Mouse (Mus musculus) myocyte (in vitro differentiated cells): ENCODE measurements around the gene Ifnl3. TPM values are rescaled to one million over a fixed set of nuclear protein-coding genes. Genes with fewer than 3 reads are reported as not detected.

Source experiments
- H3K27me3 ChIP-seq: one replicate; pipeline ENCODE4 v1.6.1; 2011; ENCODE audit not compliant: control insufficient read depth, insufficient read depth, insufficient read length
- H3K36me3 ChIP-seq: one replicate; pipeline ENCODE4 v1.6.1; 2011; ENCODE audit not compliant: control insufficient read depth, insufficient read depth
- H3K4me2 ChIP-seq: one replicate; pipeline ENCODE4 v1.6.1; 2011; ENCODE audit warnings: low read depth, control low read depth
- H3K4me3 ChIP-seq: one replicate; pipeline ENCODE4 v1.5.1; 2011; ENCODE audit warnings: mild to moderate bottlenecking, control low read depth, moderate library complexity
- H3K79me2 ChIP-seq: one replicate; pipeline ENCODE4 v1.6.1; 2011; ENCODE audit not compliant: control insufficient read depth, insufficient read depth
- H3ac ChIP-seq: one replicate; pipeline ENCODE4 v1.6.1; 2011; ENCODE audit not compliant: control insufficient read depth, insufficient read length
- CEBPB ChIP-seq: IDR thresholded peaks from 2 replicates; pipeline ENCODE4 v1.6.1; 2011; ENCODE audit warnings: mild to moderate bottlenecking, moderate library complexity; ENCODE audit not compliant: poor library complexity, insufficient read depth, severe bottlenecking
- E2F4 ChIP-seq: IDR thresholded peaks from one replicate; pipeline ENCODE4 v1.6.1; 2011; ENCODE audit warnings: mild to moderate bottlenecking, control low read depth, moderate library complexity; ENCODE audit not compliant: insufficient read depth
- MAX ChIP-seq: IDR thresholded peaks from one replicate; pipeline ENCODE4 v1.6.1; 2011; ENCODE audit warnings: low read depth, mild to moderate bottlenecking, control low read depth
- MYOD1 ChIP-seq, 3 experiments: IDR thresholded peaks; one replicate each; pipeline ENCODE4 v1.6.1; 2011; ENCODE audit warnings: control low read depth in 2 of 3, low read depth in 2 of 3, mild to moderate bottlenecking in 2 of 3, moderate library complexity in 1 of 3; ENCODE audit not compliant: insufficient read length in 2 of 3, control insufficient read depth in 1 of 3
- MYOG ChIP-seq, 3 experiments: IDR thresholded peaks; one replicate each; pipeline ENCODE4 v1.6.1; 2011; ENCODE audit warnings: control low read depth in 2 of 3, low read depth in 2 of 3, mild to moderate bottlenecking in 2 of 3; ENCODE audit not compliant: insufficient read length in 2 of 3, control insufficient read depth in 1 of 3, insufficient read depth in 1 of 3
- POLR2A ChIP-seq: IDR thresholded peaks from one replicate; pipeline ENCODE4 v1.6.1; 2011; ENCODE audit warnings: low read depth, mild to moderate bottlenecking, control low read depth, moderate library complexity; ENCODE audit not compliant: insufficient read length
- POLR2AphosphoS2 ChIP-seq: IDR thresholded peaks from one replicate; pipeline ENCODE4 v1.6.1; 2011; ENCODE audit warnings: low read depth, control low read depth; ENCODE audit not compliant: insufficient read length
- REST ChIP-seq: IDR thresholded peaks from one replicate; pipeline ENCODE4 v1.6.1; 2011; ENCODE audit warnings: mild to moderate bottlenecking, control low read depth, moderate library complexity; ENCODE audit not compliant: insufficient read depth, insufficient read length
- SRF ChIP-seq: IDR thresholded peaks from one replicate; pipeline ENCODE4 v1.6.1; 2011; ENCODE audit warnings: low read depth; ENCODE audit not compliant: control insufficient read depth, insufficient read length
- TCF12 ChIP-seq: IDR thresholded peaks from one replicate; pipeline ENCODE4 v1.6.1; 2011; ENCODE audit warnings: mild to moderate bottlenecking, control low read depth; ENCODE audit not compliant: poor library complexity, insufficient read depth, severe bottlenecking
- TCF3 ChIP-seq: IDR thresholded peaks from one replicate; pipeline ENCODE4 v1.6.1; 2011; ENCODE audit warnings: low read depth, control low read depth; ENCODE audit not compliant: insufficient read length
- USF1 ChIP-seq: IDR thresholded peaks from one replicate; pipeline ENCODE4 v1.6.1; 2011; ENCODE audit warnings: low read depth, mild to moderate bottlenecking, control low read depth, moderate library complexity
- polyA plus RNA-seq: library from polyadenylated mRNA; unstranded; fragments of >200 nt; fragmentation: generic; extraction: Trizol; gene quantifications from one replicate; pipeline ENCODE4 v1.2.1, GENCODE M21; 2012; ENCODE audit warnings: missing spikeins

The Ifnl3 gene
- polyA plus RNA-seq, 1 experiment = not detected

- no peak for TF ChIP-seq MYOG (IDR thresholded peaks at IDR 0.05; ENCODE audit: control insufficient read depth in 1 of 3, insufficient read depth in 1 of 3, insufficient read length in 2 of 3, low read depth in 2 of 3)
- no peak for TF ChIP-seq POLR2A
- no peak for TF ChIP-seq CEBPB
- no peak for TF ChIP-seq USF1
- no peak for TF ChIP-seq MAX
- no peak for TF ChIP-seq E2F4
- no peak for TF ChIP-seq REST
- no peak for TF ChIP-seq TCF12
- no peak for TF ChIP-seq SRF
- no peak for TF ChIP-seq POLR2AphosphoS2
- no peak for TF ChIP-seq MYOD1 (IDR thresholded peaks at IDR 0.05; ENCODE audit: control insufficient read depth in 1 of 3, insufficient read length in 2 of 3, low read depth in 2 of 3)
- no peak for TF ChIP-seq TCF3
- Histone ChIP-seq H3K4me2 (no peak overlapping the region), H3K4me3 (no peak overlapping the region), H3K27me3 (no peaks in the 10 kb centered on the region), H3K79me2 (peaks cover 26% of the 10 kb centered on the region), H3ac (no peak overlapping the region), H3K36me3 (no peaks in the 10 kb centered on the region)
These were observed 50.1 kb downstream of the Ifnl3 start for GRCm38 (mm10) chr7:28572689-28573088.

DNA sequence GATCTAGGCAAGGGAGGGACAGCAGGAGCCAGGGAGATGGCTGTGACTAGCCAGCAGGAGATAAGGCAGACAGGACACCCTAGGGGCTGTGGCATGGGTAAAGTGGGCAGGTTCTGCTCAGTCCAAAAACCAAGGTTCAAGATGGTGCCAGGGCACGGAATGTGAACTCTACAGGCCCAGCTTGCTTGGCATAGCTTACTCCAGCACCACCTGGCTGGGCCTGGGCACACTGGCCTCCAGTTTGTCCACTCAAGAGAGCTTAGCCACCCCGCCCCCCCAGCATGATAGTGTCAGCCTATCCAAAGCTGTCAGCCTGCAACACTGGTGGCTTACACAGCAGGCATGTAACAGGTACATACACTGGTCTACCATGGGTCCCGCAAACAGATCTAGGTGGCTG lies 50.6 kb downstream of the Ifnl3 start:
- Histone ChIP-seq H3K4me3 (no peak overlapping the region), H3K79me2 (peaks cover 31% of the 10 kb centered on the region), H3ac (no peak overlapping the region), H3K4me2 (no peak overlapping the region), H3K36me3 (no peaks in the 10 kb centered on the region), H3K27me3 (no peaks in the 10 kb centered on the region)
- TF ChIP-seq TCF3 (no peak), POLR2AphosphoS2 (no peak), MYOD1 (IDR thresholded peaks at IDR 0.05; ENCODE audit: control insufficient read depth in 1 of 3, insufficient read length in 2 of 3, low read depth in 2 of 3) (no peak), POLR2A (no peak), MYOG (IDR thresholded peaks at IDR 0.05; ENCODE audit: control insufficient read depth in 1 of 3, insufficient read depth in 1 of 3, insufficient read length in 2 of 3, low read depth in 2 of 3) (no peak), USF1 (no peak), MAX (no peak), CEBPB (no peak), E2F4 (no peak), TCF12 (no peak), REST (no peak), SRF (no peak)

Other genes with a start within 250 kb of the Ifnl3 start
- 6.1 TPM for gene Eid2b, start 245.1 kb upstream of the Ifnl3 start, polyA plus RNA-seq
- gene Selenov, start 231.7 kb upstream of the Ifnl3 start, polyA plus RNA-seq = not detected
- gene Dll3, start 220.6 kb upstream of the Ifnl3 start, polyA plus RNA-seq = 0.02 TPM
- 83.6 TPM for gene Timm50, start 210.8 kb upstream of the Ifnl3 start, polyA plus RNA-seq
- 84.2 TPM for gene Supt5, start 184.1 kb upstream of the Ifnl3 start, polyA plus RNA-seq
- gene Rps16, start 172.2 kb upstream of the Ifnl3 start, polyA plus RNA-seq = 4,542 TPM
- 15.8 TPM for gene Plekhg2, start 150.2 kb upstream of the Ifnl3 start, polyA plus RNA-seq
- gene Zfp36, start 142.6 kb upstream of the Ifnl3 start, polyA plus RNA-seq = 7.5 TPM
- gene Med29, start 130.1 kb upstream of the Ifnl3 start, polyA plus RNA-seq = 34.2 TPM
- 34.3 TPM for gene Paf1, start 129.9 kb upstream of the Ifnl3 start, polyA plus RNA-seq
- gene Gmfg, start 85.4 kb upstream of the Ifnl3 start, polyA plus RNA-seq = not detected
- not detected for gene Lrfn1, start 70.9 kb upstream of the Ifnl3 start, polyA plus RNA-seq
- not detected for gene Ifnl2, start 12.4 kb upstream of the Ifnl3 start, polyA plus RNA-seq
- gene Sycn, start 18.0 kb downstream of the Ifnl3 start, polyA plus RNA-seq = not detected
- gene Nccrp1, start 24.4 kb downstream of the Ifnl3 start, polyA plus RNA-seq = 0.07 TPM
- gene Samd4b, start 75.3 kb downstream of the Ifnl3 start, polyA plus RNA-seq = 29.4 TPM
- gene Pak4, start 75.3 kb downstream of the Ifnl3 start, polyA plus RNA-seq = 27.5 TPM
- not detected for gene Acp7, start 108.5 kb downstream of the Ifnl3 start, polyA plus RNA-seq
- gene Fbxo27, start 170.0 kb downstream of the Ifnl3 start, polyA plus RNA-seq = not detected
- gene Fbxo17, start 194.0 kb downstream of the Ifnl3 start, polyA plus RNA-seq = 33.1 TPM
- 132 TPM for gene Mrps12, start 219.0 kb downstream of the Ifnl3 start, polyA plus RNA-seq
- gene Sars2, start 219.2 kb downstream of the Ifnl3 start, polyA plus RNA-seq = 10.5 TPM
- not detected for gene Ccer2, start 233.3 kb downstream of the Ifnl3 start, polyA plus RNA-seq
- gene Sirt2, start 243.9 kb downstream of the Ifnl3 start, polyA plus RNA-seq = 100.0 TPM
- 59.3 TPM for gene Nfkbib, start 244.7 kb downstream of the Ifnl3 start, polyA plus RNA-seq